Mouse (Mus musculus): ENCODE measurements around the gene Smg1. TPM values are rescaled to one million over a fixed set of nuclear protein-coding genes. Genes with fewer than 3 reads are reported as not detected.

Gene Smg1
- total RNA-seq (2023) = 212 TPM

GRCm38 (mm10) chr7:118243453-118244385, at the start of gene Smg1:
Gene Smg1 (minus strand): TSS chr7:118243670.

GRCm38 (mm10) chr7:118129430-118130041, 113.9 kb downstream of the Smg1 start, which contains the start of gene Arl6ip1:
Gene Arl6ip1 (minus strand): TSS chr7:118129662.

GRCm38 (mm10) chr7:118115877-118116568, 127.4 kb downstream of the Smg1 start, which contains the start of gene Rps15a:
Gene Rps15a (minus strand): TSS chr7:118116188.

Other genes starting within 250 kb of the Smg1 start
- gene Rps15a, start 127.5 kb downstream of the Smg1 start, total RNA-seq (2023) = 3,254 TPM
- gene Arl6ip1, start 114.0 kb downstream of the Smg1 start, total RNA-seq (2023) = 122 TPM
- gene Syt17, start 204.6 kb upstream of the Smg1 start, total RNA-seq (2023) = not detected
- gene Itpripl2, start 248.3 kb upstream of the Smg1 start, total RNA-seq (2023) = 0.95 TPM

Data from CD4-positive naive resting alpha-beta T cell, adult 57 days (primary cell).